Mouse (Mus musculus) lung, postnatal 10 days (tissue): Measurements from ENCODE around the gene H2al1j.
"Not testable (repeated sequence)": the region's sequence is repeated elsewhere in the genome, so short reads cannot be mapped to it uniquely, and the experiment has no call there.

Source experiments
- DNase-seq: peaks from one replicate; pipeline ENCODE4 v3.0.0; 2021

Gene H2al1j

DNA sequence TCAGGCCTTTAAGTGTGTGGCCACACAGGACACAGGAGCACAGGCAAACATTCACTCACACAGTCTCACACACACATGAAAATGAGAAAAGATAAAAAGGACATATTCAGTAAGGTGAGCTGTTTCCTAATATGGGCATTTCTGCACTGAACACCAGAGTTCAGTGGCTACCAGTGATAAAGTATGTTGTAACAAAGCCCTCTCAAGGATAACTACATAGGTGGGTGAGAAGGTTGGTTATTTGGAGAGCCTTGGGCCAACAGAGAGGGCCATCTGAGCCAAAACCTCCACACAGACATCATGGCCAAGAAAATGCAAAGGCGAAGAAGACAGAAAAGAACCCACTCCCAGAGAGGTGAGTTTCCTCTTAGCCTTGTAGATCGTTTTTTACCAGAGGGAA is at the start of gene H2al1j:
Gene H2al1j (plus strand): TSS at position 301 of the 400 bp plus-strand sequence.
- DNase-seq, result not testable (repeated sequence)

DNA sequence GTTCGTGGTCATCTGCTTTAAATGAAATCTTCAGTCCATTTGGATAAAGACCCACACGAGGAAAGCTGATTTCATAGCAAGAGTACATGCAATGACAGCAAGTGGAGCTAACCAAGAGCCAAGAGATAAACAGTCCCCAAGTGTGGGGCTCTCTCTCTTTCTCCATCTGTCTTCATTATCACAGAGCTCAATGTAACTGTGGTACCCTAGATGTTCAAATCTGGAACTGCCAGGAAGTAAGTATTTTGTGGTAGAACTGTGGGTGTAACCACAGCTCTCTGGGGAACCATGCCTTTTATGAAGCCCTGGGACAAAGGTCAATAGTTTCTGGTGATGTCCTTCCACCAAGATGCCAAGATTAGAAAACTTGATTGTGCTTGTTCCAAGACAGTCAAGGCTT is 46.9 kb upstream of the H2al1j start:
- no peak for DNase-seq

DNA sequence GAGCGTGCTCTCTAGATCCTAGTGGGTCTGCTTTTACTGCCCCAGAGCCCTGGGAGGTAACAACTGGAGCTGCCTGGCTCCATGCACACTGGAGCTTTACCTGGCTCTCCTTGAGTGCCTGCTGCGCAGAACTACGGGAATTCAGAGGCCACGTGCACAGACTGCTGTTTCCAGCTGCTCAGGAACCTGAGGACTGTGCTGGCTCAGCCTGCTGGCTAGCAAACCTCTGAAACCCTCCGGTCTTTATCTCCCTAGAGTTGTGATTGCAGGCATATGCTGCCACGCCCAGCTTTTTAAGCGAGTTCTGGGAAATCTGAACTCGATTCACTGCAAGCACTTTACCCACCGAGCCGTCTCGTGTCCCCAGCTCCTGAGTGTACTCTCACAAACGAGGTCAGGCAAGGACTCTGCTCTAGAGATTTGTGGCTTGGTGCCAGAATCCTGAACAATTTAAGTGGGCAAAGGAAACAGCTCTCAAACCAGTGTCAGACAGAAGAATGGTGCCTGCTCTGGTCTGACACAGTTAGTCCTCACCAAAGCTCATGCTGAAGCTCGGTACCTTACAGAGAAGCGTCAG is 39.2 kb upstream of the H2al1j start:
- peak; percentile 63 for DNase-seq

DNA sequence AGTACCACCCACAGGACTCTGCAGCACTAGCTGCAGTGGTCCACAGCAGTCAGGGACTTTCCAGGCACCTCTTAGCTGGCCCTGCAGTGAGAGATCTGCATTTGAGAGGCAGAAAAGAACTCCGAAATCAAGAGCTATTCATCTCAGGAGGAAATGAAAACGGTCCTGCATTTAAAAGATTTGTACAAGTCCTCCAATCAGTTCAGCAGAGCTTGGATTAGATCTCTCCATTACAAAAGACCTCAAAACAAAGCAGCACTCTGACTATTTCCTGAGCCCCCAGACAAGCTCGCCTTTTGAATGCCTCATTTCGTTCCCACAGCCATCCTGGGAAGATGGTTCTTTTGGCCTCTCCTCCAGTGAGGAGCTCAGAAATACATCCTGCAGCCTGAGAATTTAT is 38.4 kb upstream of the H2al1j start:
- DNase-seq, result no peak

DNA sequence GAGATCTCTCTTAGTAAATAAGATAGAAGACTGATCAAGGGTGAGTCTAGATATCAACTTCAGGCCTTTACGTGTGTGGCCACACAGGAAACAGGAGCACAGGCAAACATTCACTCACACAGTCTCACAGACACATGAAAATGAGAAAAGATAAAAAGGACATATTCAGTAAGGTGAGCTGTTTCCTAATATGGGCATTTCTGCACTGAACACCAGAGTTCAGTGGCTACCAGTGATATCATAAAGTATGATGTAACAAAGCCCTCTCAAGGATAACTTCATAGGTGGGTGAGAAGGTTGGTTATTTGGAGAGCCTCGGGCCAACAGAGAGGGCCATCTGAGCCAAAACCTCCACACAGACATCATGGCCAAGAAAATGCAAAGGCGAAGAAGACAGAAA is 28.7 kb upstream of the H2al1j start, which contains the start of gene H2al1a:
Gene H2al1a (plus strand): TSS at position 301 of the 400 bp plus-strand sequence.
- DNase-seq, result not testable (repeated sequence)

DNA sequence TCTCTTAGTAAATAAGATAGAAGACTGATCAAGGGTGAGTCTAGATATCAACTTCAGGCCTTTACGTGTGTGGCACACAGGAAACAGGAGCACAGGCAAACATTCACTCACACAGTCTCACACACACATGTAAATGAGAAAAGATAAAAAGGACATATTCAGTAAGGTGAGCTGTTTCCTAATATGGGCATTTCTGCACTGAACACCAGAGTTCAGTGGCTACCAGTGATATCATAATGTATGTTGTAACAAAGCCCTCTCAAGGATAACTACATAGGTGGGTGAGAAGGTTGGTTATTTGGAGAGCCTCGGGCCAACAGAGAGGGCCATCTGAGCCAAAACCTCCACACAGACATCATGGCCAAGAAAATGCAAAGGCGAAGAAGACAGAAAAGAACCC is 25.5 kb upstream of the H2al1j start, which contains the start of gene H2al1b:
Gene H2al1b (plus strand): TSS at position 301 of the 400 bp plus-strand sequence.
- DNase-seq, result not testable (repeated sequence)

DNA sequence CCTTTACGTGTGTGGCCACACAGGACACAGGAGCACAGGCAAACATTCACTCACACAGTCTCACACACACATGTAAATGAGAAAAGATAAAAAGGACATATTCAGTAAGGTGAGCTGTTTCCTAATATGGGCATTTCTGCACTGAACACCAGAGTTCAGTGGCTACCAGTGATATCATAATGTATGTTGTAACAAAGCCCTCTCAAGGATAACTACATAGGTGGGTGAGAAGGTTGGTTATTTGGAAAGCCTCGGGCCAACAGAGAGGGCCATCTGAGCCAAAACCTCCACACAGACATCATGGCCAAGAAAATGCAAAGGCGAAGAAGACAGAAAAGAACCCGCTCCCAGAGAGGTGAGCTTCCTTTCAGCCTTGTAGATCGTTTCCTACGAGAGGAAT is 22.3 kb upstream of the H2al1j start, which contains the start of gene H2al1c:
Gene H2al1c (plus strand): TSS at position 301 of the 400 bp plus-strand sequence.
- DNase-seq, result not testable (repeated sequence)

DNA sequence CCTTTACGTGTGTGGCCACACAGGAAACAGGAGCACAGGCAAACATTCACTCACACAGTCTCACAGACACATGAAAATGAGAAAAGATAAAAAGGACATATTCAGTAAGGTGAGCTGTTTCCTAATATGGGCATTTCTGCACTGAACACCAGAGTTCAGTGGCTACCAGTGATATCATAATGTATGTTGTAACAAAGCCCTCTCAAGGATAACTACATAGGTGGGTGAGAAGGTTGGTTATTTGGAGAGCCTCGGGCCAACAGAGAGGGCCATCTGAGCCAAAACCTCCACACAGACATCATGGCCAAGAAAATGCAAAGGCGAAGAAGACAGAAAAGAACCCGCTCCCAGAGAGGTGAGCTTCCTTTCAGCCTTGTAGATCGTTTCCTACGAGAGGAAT is 19.1 kb upstream of the H2al1j start, which contains the start of gene H2al1d:
Gene H2al1d (plus strand): TSS at position 301 of the 400 bp plus-strand sequence.
- DNase-seq, result not testable (repeated sequence)

DNA sequence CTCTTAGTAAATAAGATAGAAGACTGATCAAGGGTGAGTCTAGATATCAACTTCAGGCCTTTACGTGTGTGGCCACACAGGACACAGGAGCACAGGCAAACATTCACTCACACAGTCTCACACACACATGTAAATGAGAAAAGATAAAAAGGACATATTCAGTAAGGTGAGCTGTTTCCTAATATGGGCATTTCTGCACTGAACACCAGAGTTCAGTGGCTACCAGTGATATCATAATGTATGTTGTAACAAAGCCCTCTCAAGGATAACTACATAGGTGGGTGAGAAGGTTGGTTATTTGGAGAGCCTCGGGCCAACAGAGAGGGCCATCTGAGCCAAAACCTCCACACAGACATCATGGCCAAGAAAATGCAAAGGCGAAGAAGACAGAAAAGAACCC is 16.0 kb upstream of the H2al1j start, which contains the start of gene H2al1e:
Gene H2al1e (plus strand): TSS at position 301 of the 400 bp plus-strand sequence.
- DNase-seq, result not testable (repeated sequence)

DNA sequence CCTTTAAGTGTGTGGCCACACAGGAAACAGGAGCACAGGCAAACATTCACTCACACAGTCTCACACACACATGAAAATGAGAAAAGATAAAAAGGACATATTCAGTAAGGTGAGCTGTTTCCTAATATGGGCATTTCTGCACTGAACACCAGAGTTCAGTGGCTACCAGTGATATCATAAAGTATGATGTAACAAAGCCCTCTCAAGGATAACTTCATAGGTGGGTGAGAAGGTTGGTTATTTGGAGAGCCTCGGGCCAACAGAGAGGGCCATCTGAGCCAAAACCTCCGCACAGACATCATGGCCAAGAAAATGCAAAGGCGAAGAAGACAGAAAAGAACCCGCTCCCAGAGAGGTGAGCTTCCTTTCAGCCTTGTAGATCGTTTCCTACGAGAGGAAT is 12.8 kb upstream of the H2al1j start, which contains the start of gene H2al1f:
Gene H2al1f (plus strand): TSS at position 301 of the 400 bp plus-strand sequence.
- not testable (repeated sequence) for DNase-seq

DNA sequence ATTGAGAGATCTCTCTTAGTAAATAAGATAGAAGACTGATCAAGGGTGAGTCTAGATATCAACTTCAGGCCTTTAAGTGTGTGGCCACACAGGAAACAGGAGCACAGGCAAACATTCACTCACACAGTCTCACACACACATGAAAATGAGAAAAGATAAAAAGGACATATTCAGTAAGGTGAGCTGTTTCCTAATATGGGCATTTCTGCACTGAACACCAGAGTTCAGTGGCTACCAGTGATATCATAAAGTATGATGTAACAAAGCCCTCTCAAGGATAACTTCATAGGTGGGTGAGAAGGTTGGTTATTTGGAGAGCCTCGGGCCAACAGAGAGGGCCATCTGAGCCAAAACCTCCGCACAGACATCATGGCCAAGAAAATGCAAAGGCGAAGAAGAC is 9.7 kb upstream of the H2al1j start, which contains the start of gene H2al1g:
Gene H2al1g (plus strand): TSS at position 301 of the 400 bp plus-strand sequence.
- not testable (repeated sequence) for DNase-seq

DNA sequence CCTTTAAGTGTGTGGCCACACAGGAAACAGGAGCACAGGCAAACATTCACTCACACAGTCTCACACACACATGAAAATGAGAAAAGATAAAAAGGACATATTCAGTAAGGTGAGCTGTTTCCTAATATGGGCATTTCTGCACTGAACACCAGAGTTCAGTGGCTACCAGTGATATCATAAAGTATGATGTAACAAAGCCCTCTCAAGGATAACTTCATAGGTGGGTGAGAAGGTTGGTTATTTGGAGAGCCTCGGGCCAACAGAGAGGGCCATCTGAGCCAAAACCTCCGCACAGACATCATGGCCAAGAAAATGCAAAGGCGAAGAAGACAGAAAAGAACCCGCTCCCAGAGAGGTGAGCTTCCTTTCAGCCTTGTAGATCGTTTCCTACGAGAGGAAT is 6.4 kb upstream of the H2al1j start, which contains the start of gene H2al1h:
Gene H2al1h (plus strand): TSS at position 301 of the 400 bp plus-strand sequence.
- DNase-seq, result not testable (repeated sequence)

DNA sequence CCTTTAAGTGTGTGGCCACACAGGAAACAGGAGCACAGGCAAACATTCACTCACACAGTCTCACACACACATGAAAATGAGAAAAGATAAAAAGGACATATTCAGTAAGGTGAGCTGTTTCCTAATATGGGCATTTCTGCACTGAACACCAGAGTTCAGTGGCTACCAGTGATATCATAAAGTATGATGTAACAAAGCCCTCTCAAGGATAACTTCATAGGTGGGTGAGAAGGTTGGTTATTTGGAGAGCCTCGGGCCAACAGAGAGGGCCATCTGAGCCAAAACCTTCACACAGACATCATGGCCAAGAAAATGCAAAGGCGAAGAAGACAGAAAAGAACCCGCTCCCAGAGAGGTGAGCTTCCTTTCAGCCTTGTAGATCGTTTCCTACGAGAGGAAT is 3.3 kb upstream of the H2al1j start, which contains the start of gene H2al1i:
Gene H2al1i (plus strand): TSS at position 301 of the 400 bp plus-strand sequence.
- not testable (repeated sequence) for DNase-seq

DNA sequence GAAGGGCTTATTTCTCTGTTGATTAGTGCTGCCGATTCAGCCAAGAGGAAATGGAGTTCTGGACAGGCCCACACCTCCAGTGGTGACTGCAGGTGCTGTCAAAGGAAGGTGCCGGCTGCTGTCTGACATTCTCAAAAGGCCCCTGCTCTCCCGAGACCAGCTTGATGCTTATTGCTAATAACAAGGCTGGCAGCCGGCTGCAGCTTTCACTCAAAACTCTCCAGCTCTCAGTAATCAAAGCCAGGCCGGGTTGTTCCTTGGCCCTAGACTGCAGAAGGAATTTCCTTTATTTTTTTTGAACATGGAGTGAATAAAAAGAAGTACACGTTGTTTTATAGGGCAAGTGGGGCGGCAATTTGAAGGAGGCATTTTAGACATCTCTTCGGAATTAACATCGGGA is 18.1 kb downstream of the H2al1j start:
- peak; percentile 14 for DNase-seq

DNA sequence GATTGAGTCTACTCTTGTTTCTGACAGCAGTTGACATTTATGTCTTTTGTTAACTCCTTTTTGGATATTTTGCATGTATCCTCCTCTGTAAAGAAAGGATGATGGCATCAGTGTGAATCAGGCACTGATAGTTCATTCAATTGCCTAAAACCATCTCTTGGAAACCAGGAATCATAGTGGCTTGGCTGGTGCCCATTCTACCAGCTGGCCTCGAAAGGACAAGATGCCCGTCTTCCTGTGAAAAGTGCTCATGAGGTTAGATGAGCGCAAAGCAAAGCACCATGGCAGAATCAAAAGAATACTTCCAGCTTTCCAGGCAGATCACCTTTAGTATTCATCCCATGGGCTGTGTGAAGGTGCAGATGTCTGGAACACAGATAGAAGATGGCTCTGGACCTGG is 19.1 kb downstream of the H2al1j start:
- DNase-seq, result no peak

DNA sequence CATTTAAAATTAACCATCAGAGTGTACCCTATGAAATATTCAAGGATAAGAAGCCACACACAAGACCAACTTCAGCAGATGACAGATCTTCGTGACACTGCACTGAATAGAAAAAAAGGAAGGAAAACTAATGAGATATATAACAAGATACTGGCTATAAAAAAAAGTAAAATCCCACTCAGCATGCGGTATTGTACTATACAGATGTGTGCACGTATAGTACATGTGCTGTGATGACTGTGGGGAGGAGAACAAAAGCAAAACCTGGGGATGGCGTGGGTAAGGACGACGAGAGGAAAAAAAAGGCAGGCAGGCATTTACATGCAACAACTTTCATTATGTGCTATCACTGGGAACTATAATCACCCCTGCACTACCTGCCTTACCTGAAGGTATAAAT is 33.2 kb downstream of the H2al1j start:
- no peak for DNase-seq

DNA sequence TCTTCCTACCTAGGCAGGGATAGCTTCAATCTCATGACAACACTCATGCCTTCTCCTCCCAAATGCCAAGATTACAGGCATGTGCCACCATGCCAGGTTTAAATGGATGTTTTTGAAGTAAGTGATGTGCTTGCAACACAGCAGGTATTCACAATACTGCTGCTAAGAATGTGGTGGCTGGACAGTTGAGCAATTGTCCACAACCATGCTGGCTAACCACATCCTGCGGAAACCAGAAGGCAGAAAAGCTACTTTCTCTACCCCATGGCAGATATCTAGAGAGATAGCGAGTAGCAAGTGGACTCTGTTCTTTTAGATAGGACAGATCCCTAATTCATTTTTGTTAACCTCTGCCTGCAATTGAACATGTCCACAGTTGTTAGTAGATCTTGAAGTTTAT is 33.6 kb downstream of the H2al1j start:
- DNase-seq, result no peak

DNA sequence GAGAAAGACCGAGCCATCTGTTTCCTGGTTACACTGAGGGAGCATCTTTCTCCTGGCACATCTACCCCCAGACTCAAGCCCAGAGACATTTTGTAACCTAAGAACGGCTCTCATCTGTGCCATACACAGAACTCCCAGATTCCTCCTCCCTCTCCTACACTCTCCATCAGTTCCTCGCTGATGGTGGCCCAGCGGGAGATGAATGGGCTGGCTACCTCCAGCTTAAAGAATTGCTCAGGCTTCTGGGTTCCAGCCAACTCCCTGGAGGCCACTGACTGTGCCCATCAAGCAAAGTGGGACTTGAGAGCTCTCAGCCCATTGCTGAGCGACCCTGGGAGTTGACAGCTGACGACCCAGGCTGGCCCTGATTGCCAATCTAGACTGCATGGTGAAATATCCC is 36.3 kb downstream of the H2al1j start:
- peak; percentile 4 for DNase-seq

DNA sequence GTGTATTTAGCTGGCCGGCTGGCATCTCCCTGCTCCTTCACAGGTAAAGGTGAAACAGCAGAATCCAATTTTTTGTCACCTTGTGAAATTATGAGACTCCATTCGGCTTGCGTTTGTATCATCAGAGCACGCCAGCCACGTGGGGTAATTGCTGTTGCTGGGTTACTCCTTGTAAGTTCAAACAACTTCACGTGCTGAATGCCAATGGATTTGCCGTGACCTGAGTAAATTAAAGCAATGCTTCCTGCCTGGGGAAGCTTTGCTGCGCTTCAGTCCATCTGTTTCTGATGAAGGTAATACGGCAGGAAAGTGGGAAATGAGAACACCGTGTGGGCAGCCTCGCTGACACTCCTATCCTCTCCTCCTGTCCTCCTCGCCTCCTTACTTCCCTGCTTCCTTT is 37.5 kb downstream of the H2al1j start:
- no peak for DNase-seq
